In genomic region chr7:64505571-64505970, GRCm38 (mm10) we compare ENCODE assay signal across 10 mouse cellular contexts. TPM values are rescaled to one million over a fixed set of nuclear protein-coding genes. Genes with fewer than 3 reads are reported as not detected.
DNase-seq lines count a peak whose midpoint lies in the region; ATAC-seq lines count a peak whose summit lies in the region.
"Had no signal": no experiment of that assay in that cellular context is flagged by ENCODE, and none has a peak within 500 bp of the region (broad histone marks: within the 10 kb centered on the region; RNA-seq: fewer than 3 reads in every experiment).

No protein-coding gene starts in this region.

- H3K9ac ChIP-seq in hindbrain, embryonic 12.5 days, result no peak overlapping the region
- H3K9ac ChIP-seq in midbrain, embryonic 16.5 days (ENCODE audit: low read depth, low read length), result no peak overlapping the region
- H3K9ac ChIP-seq: embryonic facial prominence, embryonic 12.5 days; liver, embryonic 13.5 days had no signal

- peaks cover 68% of the 10 kb centered on the region for H3K4me1 ChIP-seq in hindbrain, embryonic 12.5 days
- peaks cover 57% of the 10 kb centered on the region for H3K4me1 ChIP-seq in midbrain, embryonic 16.5 days (ENCODE audit: control insufficient read depth, insufficient read depth, low read length)
- H3K4me1 ChIP-seq in heart, embryonic 10.5 days, result peaks cover 15% of the 10 kb centered on the region
- H3K4me1 ChIP-seq: embryonic facial prominence, embryonic 12.5 days; liver, embryonic 13.5 days had no signal

- H3K9me3 ChIP-seq in hindbrain, embryonic 12.5 days (replicated peaks), result no peaks in the 10 kb centered on the region
- no peaks in the 10 kb centered on the region for H3K9me3 ChIP-seq in midbrain, embryonic 16.5 days (replicated peaks; ENCODE audit: control insufficient read depth, low read length, poor library complexity, severe bottlenecking)
- no peaks in the 10 kb centered on the region for H3K9me3 ChIP-seq in heart, embryonic 10.5 days
- H3K9me3 ChIP-seq: embryonic facial prominence, embryonic 12.5 days; liver, embryonic 13.5 days had no signal

- no peak for ATAC-seq in hindbrain, embryonic 12.5 days (ENCODE audit: low FRiP score)
- ATAC-seq in midbrain, embryonic 16.5 days, result no peak

- H3K36me3 ChIP-seq in hindbrain, embryonic 12.5 days, result no peaks in the 10 kb centered on the region
- H3K36me3 ChIP-seq in midbrain, embryonic 16.5 days (ENCODE audit: control insufficient read depth, insufficient read depth, low read length), result no peaks in the 10 kb centered on the region
- no peaks in the 10 kb centered on the region for H3K36me3 ChIP-seq in heart, embryonic 10.5 days
- H3K36me3 ChIP-seq: embryonic facial prominence, embryonic 12.5 days; liver, embryonic 13.5 days had no signal

- peaks cover 6% of the 10 kb centered on the region; the same call in 1 of the 2 replicates for H3K27me3 ChIP-seq in hindbrain, embryonic 12.5 days
- H3K27me3 ChIP-seq in midbrain, embryonic 16.5 days (ENCODE audit: control insufficient read depth, insufficient read depth, low read depth, low read length), result no peaks in the 10 kb centered on the region
- peaks cover 45% of the 10 kb centered on the region for H3K27me3 ChIP-seq in heart, embryonic 10.5 days (ENCODE audit: insufficient read depth, poor library complexity, severe bottlenecking)

- H3K27ac ChIP-seq in hindbrain, embryonic 12.5 days, result no peak overlapping the region
- no peak overlapping the region for H3K27ac ChIP-seq in midbrain, embryonic 16.5 days (ENCODE audit: low read length)
- no peak overlapping the region for H3K27ac ChIP-seq in heart, embryonic 10.5 days
- H3K27ac ChIP-seq: embryonic facial prominence, embryonic 12.5 days; liver, embryonic 13.5 days had no signal

- intact Hi-C loops in left cerebral cortex, postnatal 4 days (cut with DNase I), result loop anchor here (10.0 kb wide), 1 partner anchor 129 kb away; no protein-coding TSS in a partner anchor

- H3K4me3 ChIP-seq in hindbrain, embryonic 12.5 days, result no peak overlapping the region
- no peak overlapping the region for H3K4me3 ChIP-seq in midbrain, embryonic 16.5 days (ENCODE audit: low read depth, low read length)
- no peak overlapping the region for H3K4me3 ChIP-seq in heart, embryonic 10.5 days
- H3K4me3 ChIP-seq: embryonic facial prominence, embryonic 12.5 days; liver, embryonic 13.5 days had no signal

- 0 out of 2 replicates have a peak overlapping the region, but pooled peaks have one; percentile 4 for H3K4me2 ChIP-seq in hindbrain, embryonic 12.5 days (replicated peaks)
- H3K4me2 ChIP-seq in midbrain, embryonic 16.5 days (ENCODE audit: low read length), result peak overlapping the region; percentile 31; the same call in 1 of the 2 replicates
- H3K4me2 ChIP-seq: embryonic facial prominence, embryonic 12.5 days; liver, embryonic 13.5 days had no signal

- DNase-seq in left cerebral cortex, adult 18-20 months (ENCODE audit: low spot score in 2 of 2), result peak; percentile 51 to 54
- DNase-seq in left cerebral cortex, postnatal 4 days, result no peak
- peak; percentile 23 for DNase-seq in cerebellum, adult 8-10 months
- no peak for DNase-seq in heart, embryonic 10.5 days (ENCODE audit: low spot score)
- DNase-seq in gastrocnemius, postnatal 10 days, result no peak
- DNase-seq: kidney, postnatal 25 days; liver, embryonic 13.5 days had no signal

- WGBS in hindbrain, embryonic 12.5 days, result 92% methylated on average over 3 of the region's 3 CpGs
- WGBS in midbrain, embryonic 16.5 days, result 85% methylated on average over 3 of the region's 3 CpGs
- 85% methylated on average over 3 of the region's 3 CpGs for WGBS in heart, embryonic 10.5 days

RNA-seq across cellular contexts. Expression of gene Apba2, which starts 4.1 kb away (rescaled TPM):
- 100 to 1,000 TPM; 228 to 245 TPM for total RNA-seq in left cerebral cortex, adult 18-20 months (2021)
- 100 to 1,000 TPM; 204 to 211 TPM for total RNA-seq in left cerebral cortex, postnatal 4 days (2021)
- 112 and 119 TPM in 2 replicates for polyA plus RNA-seq in hindbrain, embryonic 12.5 days (2016; fragmentation: Nextera tagmentation; extraction: Ambion mirVana)
- polyA plus RNA-seq in midbrain, embryonic 16.5 days (2015; fragmentation: Nextera tagmentation; extraction: Ambion mirVana), result 204 and 208 TPM in 2 replicates
- polyA plus RNA-seq in heart, embryonic 10.5 days (2016; fragmentation: Nextera tagmentation; extraction: Ambion mirVana), result 0.28 and 1.0 TPM in 2 replicates
- total RNA-seq in gastrocnemius, postnatal 10 days (2021), result 1 to 10 TPM in 1 of 2 experiments, under 1 TPM in 1; 0.49 to 1.1 TPM

Comparison
In these comparisons a context has a peak if more than half of its experiments do, and no peak if none do; other contexts are left out.
1. DNase-seq: peak in left cerebral cortex, adult 18-20 months (2 of 2) and cerebellum, adult 8-10 months (single experiment); none in left cerebral cortex, postnatal 4 days (single experiment), heart, embryonic 10.5 days (single experiment) and gastrocnemius, postnatal 10 days (single experiment).
2. RNA of gene Apba2, which starts 4.1 kb away (total RNA-seq): 228 to 245 TPM in left cerebral cortex, adult 18-20 months and 204 to 211 TPM in left cerebral cortex, postnatal 4 days; 0.49 to 1.1 TPM in gastrocnemius, postnatal 10 days; every median in the first group is over 10 times any median in the second.